Mouse (Mus musculus) midbrain, embryonic 16.5 days (tissue): ENCODE measurements at regions not wholly inside any gene's neighbourhood (a gene's known extent, or its start where the extent isn't known, plus 50 kb on each side); places are given as distances from the start of the nearest gene placed in this dataset. TPM values are rescaled to one million over a fixed set of nuclear protein-coding genes. Genes with fewer than 3 reads are reported as not detected.

Source experiments
- ATAC-seq: fragments of 200-750 bp; cut with Nextera tagmentation; 2 replicates; pipeline ENCODE4 v1.8.0; 2017; ENCODE audit warnings: moderate TSS enrichment
- H3K27ac ChIP-seq: fragments of 300-500 bp; sonication (generic); 2 replicates; pipeline ENCODE4 v1.5.1; 2014; ENCODE audit warnings: mild to moderate bottlenecking, low read length, mixed read lengths
- H3K27me3 ChIP-seq: fragments of 300-500 bp; sonication (generic); 2 replicates; pipeline ENCODE4 v1.6.1; 2014; ENCODE audit warnings: low read depth, low read length, mixed read lengths; ENCODE audit not compliant: control insufficient read depth, insufficient read depth
- H3K36me3 ChIP-seq: fragments of 300-500 bp; sonication (generic); 2 replicates; pipeline ENCODE4 v1.6.1; 2014; ENCODE audit warnings: mild to moderate bottlenecking, low read length, moderate library complexity, mixed read lengths; ENCODE audit not compliant: control insufficient read depth, insufficient read depth
- H3K4me1 ChIP-seq: fragments of 300-500 bp; sonication (generic); 2 replicates; pipeline ENCODE4 v1.6.1; 2014; ENCODE audit warnings: mild to moderate bottlenecking, low read length, mixed read lengths; ENCODE audit not compliant: control insufficient read depth, insufficient read depth
- H3K4me2 ChIP-seq: fragments of 300-500 bp; sonication (generic); 2 replicates; pipeline ENCODE4 v1.6.1; 2014; ENCODE audit warnings: mild to moderate bottlenecking, low read length, mixed read lengths
- H3K4me3 ChIP-seq: fragments of 300-500 bp; sonication (generic); 2 replicates; pipeline ENCODE4 v1.5.1; 2014; ENCODE audit warnings: low read depth, mild to moderate bottlenecking, low read length, moderate library complexity, mixed read lengths
- H3K9ac ChIP-seq: fragments of 300-500 bp; sonication (generic); 2 replicates; pipeline ENCODE4 v1.6.1; 2014; ENCODE audit warnings: low read depth, low read length, mixed read lengths
- H3K9me3 ChIP-seq: fragments of 300-500 bp; sonication (generic); replicated peaks from 2 replicates; pipeline ENCODE4 v1.6.1; 2014; ENCODE audit warnings: mild to moderate bottlenecking, low read length, mixed read lengths; ENCODE audit not compliant: control insufficient read depth, poor library complexity, severe bottlenecking
- WGBS: fragments of 180-500 bp; shearing (Covaris S2); extraction: QIAGEN DNeasy Blood & Tissue Kit; methylation state at CpG from one replicate; pipeline ENCODE4 v1.1.7; 2014; 5-methylcytosine and 5-hydroxymethylcytosine counted together
- microRNA-seq: library from miRNA; unstranded; fragments of <30 nt; microRNA quantifications from one replicate; pipeline ENCODE4, GENCODE M21; 2017

- 81% methylated on average over 3 of the region's 3 CpGs for WGBS
Observed at GRCm38 (mm10) chr10:24981763-24982162, 54.5 kb upstream of the Arg1 start.

More at GRCm38 (mm10) chr10:24981763-24982162, 54.5 kb upstream of the Arg1 start:
- H3K27me3 ChIP-seq = no peaks in the 10 kb centered on the region
- H3K4me1 ChIP-seq = no peaks in the 10 kb centered on the region
- no peaks in the 10 kb centered on the region; the same call in 1 of the 2 replicates for H3K9me3 ChIP-seq
- no peaks in the 10 kb centered on the region for H3K36me3 ChIP-seq
- H3K9ac ChIP-seq = no peak overlapping the region
- no peak overlapping the region for H3K4me2 ChIP-seq
- H3K4me3 ChIP-seq = no peak overlapping the region
- no peak overlapping the region for H3K27ac ChIP-seq
- ATAC-seq = no peak

Small RNA genes in the stretch of these regions (microRNA-seq; reads per million reads assigned to microRNA genes)
- not detected for gene Gm22566
